Mouse (Mus musculus) cerebellum, adult 2 months (tissue): ENCODE data around the gene Alkbh2. TPM values are rescaled to one million over a fixed set of nuclear protein-coding genes. Genes with fewer than 3 reads are reported as not detected.
A peak's percentile ranks its signal among the peaks of the same experiment; 100 is the strongest.

Source experiments
- DNase-seq, 2 experiments: peaks; one replicate each; pipeline ENCODE4 v3.0.0; 2021
- H3K27ac ChIP-seq: fragments of 200-500 bp; 2 replicates; pipeline ENCODE4 v1.5.1; 2012; ENCODE audit warnings: low read length, control low read depth, inconsistent platforms; ENCODE audit not compliant: insufficient read depth
- H3K27me3 ChIP-seq: fragments of 200-500 bp; 2 replicates; pipeline ENCODE4 v1.6.1; 2012; ENCODE audit warnings: inconsistent platforms, mild to moderate bottlenecking, low read length, moderate library complexity; ENCODE audit not compliant: control insufficient read depth, insufficient read depth
- H3K4me1 ChIP-seq: fragments of 200-500 bp; 2 replicates; pipeline ENCODE4 v1.6.1; 2011; ENCODE audit warnings: low read length; ENCODE audit not compliant: control insufficient read depth, insufficient read depth
- H3K4me3 ChIP-seq: fragments of 200-500 bp; replicated peaks from 2 replicates; pipeline ENCODE3; 2011; ENCODE audit warnings: mild to moderate bottlenecking, low read depth, low read length, control low read depth; ENCODE audit not compliant: insufficient read depth
- CTCF ChIP-seq: fragments of 200-500 bp; IDR thresholded peaks from 2 replicates; pipeline ENCODE4 v1.5.1; 2011; ENCODE audit warnings: low read depth, mild to moderate bottlenecking, control low read depth, low read length, moderate library complexity, borderline replicate concordance; ENCODE audit not compliant: insufficient read depth
- POLR2A ChIP-seq: fragments of 200-500 bp; IDR thresholded peaks from 2 replicates; pipeline ENCODE4 v1.6.1; 2011; ENCODE audit warnings: low read length, control low read depth, borderline replicate concordance; ENCODE audit not compliant: insufficient read depth
- WGBS: fragments of 180-500 bp; shearing (Covaris S2); methylation state at CpG from one replicate; pipeline ENCODE4 v1.1.7; 2018; 5-methylcytosine and 5-hydroxymethylcytosine counted together
- polyA plus RNA-seq: library from polyadenylated mRNA; depleted of rRNA; stranded (reverse); fragments of >200 nt; gene quantifications from 2 replicates; pipeline ENCODE4 v1.2.3, GENCODE M21; 2012; rRNA removed

The Alkbh2 gene
- 10.2 and 10.9 TPM in 2 replicates for polyA plus RNA-seq

DNA sequence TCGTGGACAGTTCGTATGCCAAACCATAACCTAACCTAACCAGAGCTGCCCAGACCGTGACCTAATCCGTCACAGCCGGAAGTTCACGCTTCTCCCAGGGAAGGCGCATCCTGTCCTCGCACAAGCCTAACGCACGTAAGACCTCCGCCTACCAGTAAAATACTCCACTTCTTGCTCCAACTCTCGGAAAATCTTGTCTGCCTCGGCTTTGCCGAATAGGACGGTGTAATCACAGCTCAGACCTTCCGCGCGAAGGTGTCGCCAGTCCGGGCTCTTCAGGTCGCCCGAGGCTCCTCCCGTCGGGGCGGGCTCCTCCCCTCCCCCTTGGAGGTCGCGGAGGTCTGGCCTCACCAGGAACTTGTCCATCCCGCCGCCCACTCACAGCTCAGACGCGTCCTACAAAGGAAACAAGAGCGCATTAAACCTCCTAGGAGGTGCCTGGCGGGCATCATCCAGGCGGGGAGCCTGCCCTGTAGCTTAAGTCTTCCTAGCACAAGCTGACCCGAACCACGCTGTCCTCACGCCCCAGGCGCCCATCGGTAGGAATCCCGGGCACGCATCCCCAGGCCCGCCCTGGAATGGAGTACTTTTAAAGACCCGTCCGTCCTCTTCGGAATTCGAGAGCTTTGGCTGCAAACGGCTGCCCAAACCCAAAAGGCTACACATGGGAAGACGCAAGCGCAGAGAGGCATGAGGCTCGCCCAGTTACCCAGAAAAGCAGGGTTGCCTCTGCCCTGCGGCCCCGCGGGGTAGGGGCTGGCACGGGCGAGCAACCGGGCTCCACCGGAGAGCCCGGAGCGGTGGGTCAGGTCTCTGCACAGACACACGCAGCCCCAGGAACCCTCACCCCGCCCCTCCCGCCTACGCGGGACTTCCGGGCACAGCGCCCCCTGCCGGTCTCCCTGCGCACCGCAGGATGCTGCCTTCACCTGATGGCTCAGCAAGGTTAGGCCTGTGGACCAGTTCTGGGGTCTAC lies at the start of gene Alkbh2:
Gene Alkbh2, minus strand, starts transcription at position 845 of the 976 bp plus-strand sequence.
- peak; percentile 80 to 90 for DNase-seq
- peak; percentile 93 for TF ChIP-seq CTCF
- peak; percentile 42; the same call in 1 of the 2 replicates for TF ChIP-seq POLR2A
- peak within 1 kb of the TSS; percentile 45 for H3K27ac ChIP-seq
- H3K27me3 ChIP-seq = no peaks in the 10 kb centered on the region
- WGBS = under 1% methylated on average over 69 of the region's 69 CpGs
- H3K4me1 ChIP-seq = no peaks in the 10 kb centered on the region
- peak within 1 kb of the TSS; percentile 79 for H3K4me3 ChIP-seq

DNA sequence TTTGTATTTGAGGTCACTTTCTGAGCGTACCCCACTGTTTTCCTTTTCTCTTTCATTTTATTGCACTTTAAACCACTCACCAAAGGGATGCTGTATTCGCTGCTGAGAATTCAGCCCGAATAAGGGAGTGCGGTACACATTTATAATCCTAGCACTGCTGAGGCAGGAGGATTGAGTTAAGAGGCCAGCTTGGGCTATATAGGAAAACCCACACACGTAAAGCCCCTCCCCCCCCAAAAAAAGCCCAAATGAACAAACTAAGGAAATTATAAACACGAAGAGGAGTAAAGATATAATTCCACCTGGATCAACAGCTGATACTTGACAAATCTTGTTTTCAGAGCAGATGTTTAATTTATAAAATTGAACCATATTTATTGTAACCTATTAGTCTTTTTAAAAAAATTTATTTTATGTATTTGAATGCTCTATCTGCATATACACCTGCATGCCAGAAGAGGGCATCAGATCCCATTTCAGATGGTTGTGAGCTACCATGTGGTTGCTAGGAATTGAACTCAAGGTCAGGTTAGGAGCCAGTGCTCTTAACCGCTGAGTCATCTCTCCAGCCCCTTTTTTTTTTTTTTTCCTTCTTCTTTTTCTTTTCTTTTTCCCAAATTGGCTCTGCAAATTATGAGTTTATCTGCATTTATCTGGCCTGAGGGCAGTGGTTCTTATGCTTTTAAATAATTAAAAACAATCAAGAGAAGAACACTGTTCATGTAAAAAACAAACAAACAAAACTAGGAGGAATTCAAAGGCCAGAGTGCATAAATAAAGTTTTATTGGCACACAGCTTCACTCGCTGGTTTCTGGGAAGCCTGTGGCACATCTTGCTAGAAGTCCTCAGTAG lies 48.8 kb upstream of the Alkbh2 start:
- H3K4me1 ChIP-seq = no peaks in the 10 kb centered on the region
- H3K27me3 ChIP-seq = no peaks in the 10 kb centered on the region
- no peak for DNase-seq
- 76% methylated on average over 8 of the region's 8 CpGs for WGBS
- H3K4me3 ChIP-seq = no peak overlapping the region
- no peak for TF ChIP-seq CTCF
- no peak for TF ChIP-seq POLR2A
- H3K27ac ChIP-seq = no peak overlapping the region

DNA sequence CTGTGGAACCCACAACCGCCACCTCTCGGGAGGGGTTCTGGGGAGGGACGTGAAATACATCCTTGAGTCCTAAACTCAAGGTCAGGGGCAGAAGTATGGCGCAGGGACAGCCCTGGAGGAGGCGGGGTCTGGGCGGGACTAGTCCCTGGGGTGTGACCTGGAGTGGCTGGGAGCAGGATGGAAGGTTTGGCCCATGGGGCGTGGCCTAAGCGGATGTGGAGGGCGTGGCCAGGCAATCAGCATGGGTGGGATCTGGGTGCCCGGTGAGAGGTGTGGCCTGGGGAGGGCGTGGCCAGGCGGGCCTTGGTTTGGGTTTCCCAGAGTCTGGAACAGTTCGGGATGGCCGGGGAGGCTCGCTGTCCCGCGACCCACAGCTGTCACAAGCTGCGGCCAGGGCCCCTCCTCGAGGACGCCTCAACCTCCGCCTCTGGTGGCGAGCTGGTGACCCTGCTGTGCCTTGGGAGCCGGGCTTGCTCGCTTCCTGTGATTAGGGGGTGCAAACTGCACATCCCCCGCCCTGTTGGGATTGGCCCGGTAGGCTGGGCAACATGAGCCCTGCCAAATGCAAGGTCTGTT lies 47.7 kb upstream of the Alkbh2 start:
- WGBS = 2% methylated on average over 26 of the region's 26 CpGs
- peak; percentile 55 to 65 for DNase-seq
- no peak overlapping the region for H3K27ac ChIP-seq
- no peak for TF ChIP-seq CTCF
- TF ChIP-seq POLR2A = 0 out of 2 replicates have a peak, but pooled peaks have one; percentile 6
- H3K4me1 ChIP-seq = no peaks in the 10 kb centered on the region
- no peaks in the 10 kb centered on the region for H3K27me3 ChIP-seq
- peak overlapping the region; percentile 34 for H3K4me3 ChIP-seq

- H3K27ac ChIP-seq = no peak overlapping the region
- WGBS = 11% methylated on average over 16 of the region's 16 CpGs
- H3K4me1 ChIP-seq = no peaks in the 10 kb centered on the region
- no peak for DNase-seq
- no peaks in the 10 kb centered on the region for H3K27me3 ChIP-seq
- no peak for TF ChIP-seq POLR2A
- peak; percentile 17; the same call in 1 of the 2 replicates for TF ChIP-seq CTCF
- no peak overlapping the region for H3K4me3 ChIP-seq
Measured at GRCm38 (mm10) chr5:114174639-114175038, 46.6 kb upstream of the Alkbh2 start.

DNA sequence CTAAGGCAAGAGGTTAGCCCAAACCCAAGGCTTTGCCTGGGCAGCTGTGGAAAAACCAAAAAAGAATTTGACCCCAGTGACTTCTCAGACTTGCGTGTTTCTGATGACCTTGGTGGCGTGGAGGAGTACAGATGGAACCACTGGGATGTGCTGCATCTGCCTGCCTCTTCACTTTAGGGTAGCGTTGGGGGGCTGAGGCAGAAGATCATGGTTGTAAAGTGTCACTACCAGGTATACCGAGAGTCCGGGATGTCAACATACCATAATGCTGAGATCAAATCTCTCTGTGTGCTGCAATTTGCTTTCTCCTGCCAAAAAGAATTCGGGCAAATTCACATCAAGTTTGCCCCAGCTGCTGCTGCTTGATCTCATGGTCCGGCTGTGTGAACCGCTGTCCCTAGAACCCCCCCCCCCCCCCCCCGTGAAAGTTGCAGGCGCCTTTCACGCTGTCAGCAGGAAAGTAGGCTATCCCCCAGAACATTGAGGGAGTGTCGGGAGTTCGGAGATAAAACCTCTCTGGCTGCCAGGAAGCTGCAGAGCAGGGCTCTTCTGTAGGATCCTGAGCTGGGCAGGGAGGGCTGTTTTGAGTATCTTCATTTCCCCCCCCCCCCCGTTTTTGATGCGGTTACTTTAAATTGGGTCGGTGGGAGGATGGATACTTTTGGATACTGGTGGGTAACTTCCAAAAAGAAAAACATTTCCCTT lies 46.0 kb upstream of the Alkbh2 start:
- no peak for DNase-seq
- Histone ChIP-seq H3K4me3 (no peak overlapping the region), H3K27ac (no peak overlapping the region), H3K4me1 (no peaks in the 10 kb centered on the region), H3K27me3 (no peaks in the 10 kb centered on the region)
- 21% methylated on average over 16 of the region's 16 CpGs for WGBS
- TF ChIP-seq CTCF = no peak
- TF ChIP-seq POLR2A = no peak

- TF ChIP-seq POLR2A = no peak
- no peak for TF ChIP-seq CTCF
- no peaks in the 10 kb centered on the region for H3K4me1 ChIP-seq
- no peak for DNase-seq
- 75% methylated on average over 7 of the region's 7 CpGs for WGBS
- no peak overlapping the region for H3K4me3 ChIP-seq
- H3K27me3 ChIP-seq = no peaks in the 10 kb centered on the region
- H3K27ac ChIP-seq = no peak overlapping the region
Measured at GRCm38 (mm10) chr5:114173458-114173857, 45.4 kb upstream of the Alkbh2 start.

- DNase-seq = no peak
- WGBS = 88% methylated on average over 3 of the region's 3 CpGs
Measured at GRCm38 (mm10) chr5:114172936-114173335, 44.9 kb upstream of the Alkbh2 start.

More at GRCm38 (mm10) chr5:114172936-114173335, 44.9 kb upstream of the Alkbh2 start:
- H3K4me1 ChIP-seq = no peaks in the 10 kb centered on the region
- no peak overlapping the region for H3K27ac ChIP-seq
- TF ChIP-seq POLR2A (no peak), CTCF (no peak)
- H3K27me3 ChIP-seq = no peaks in the 10 kb centered on the region
- no peak overlapping the region for H3K4me3 ChIP-seq
